Mouse (Mus musculus) spleen, postnatal 14 days (tissue): ENCODE measurements around the gene Itgb3.

ENCODE experiments used
- DNase-seq, 2 experiments: peaks; one replicate each; pipeline ENCODE4 v3.0.0; 2021 to 2022; ENCODE audit warnings: low spot score in 2 of 2

Gene Itgb3

DNA sequence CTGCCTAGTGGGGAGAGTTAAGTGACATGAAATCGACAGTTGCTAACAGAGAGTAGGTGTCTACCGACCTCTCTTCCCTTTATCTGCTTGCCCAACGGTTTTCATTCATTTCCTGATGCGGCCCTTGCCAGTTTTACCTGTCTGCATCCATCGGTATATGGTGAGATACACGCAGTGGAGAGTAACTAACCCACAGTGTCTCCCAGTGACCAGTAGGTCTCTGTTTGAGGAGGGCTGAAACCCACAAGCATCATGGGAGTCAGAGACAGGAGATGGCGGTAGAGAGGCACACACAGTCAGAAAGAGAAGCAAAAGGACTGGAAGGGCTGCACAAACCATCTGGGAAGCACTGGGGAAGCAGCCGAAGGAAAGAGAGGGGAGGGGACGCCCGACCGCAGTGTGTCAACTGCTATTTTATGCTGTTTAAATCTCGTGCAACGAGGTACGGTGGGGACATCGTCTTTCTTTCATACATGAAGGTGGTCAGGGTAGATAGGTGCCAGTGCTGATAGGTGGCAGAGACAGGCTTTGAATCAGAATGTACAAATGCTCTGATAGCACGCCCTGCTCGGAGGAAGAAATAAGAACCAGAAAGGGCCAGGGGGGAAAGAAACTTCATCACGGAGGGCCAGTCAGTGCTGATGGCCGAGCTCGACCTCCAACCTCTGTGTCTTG, 53.9 kb downstream of the Itgb3 start:
- no peak for DNase-seq

DNA sequence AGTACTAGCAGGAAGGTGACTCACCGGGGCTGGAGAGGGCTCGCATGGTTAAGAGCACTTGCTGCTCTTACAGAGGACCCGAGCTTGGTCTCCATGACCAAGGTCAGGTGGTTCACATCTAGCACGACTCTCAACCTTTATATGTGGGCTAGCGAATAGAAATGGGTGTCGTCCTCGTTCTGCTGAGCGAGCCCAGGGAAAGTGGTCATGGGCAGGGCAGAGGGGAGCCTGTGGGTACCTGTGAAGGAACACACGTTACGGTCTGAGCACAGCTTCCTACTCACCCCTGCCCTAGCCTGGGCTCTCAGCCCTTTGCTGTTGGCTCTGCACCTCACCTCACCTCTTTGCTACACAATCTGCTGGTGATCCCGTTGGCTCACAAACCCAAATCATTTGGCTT, 54.8 kb downstream of the Itgb3 start:
- DNase-seq, result no peak

DNA sequence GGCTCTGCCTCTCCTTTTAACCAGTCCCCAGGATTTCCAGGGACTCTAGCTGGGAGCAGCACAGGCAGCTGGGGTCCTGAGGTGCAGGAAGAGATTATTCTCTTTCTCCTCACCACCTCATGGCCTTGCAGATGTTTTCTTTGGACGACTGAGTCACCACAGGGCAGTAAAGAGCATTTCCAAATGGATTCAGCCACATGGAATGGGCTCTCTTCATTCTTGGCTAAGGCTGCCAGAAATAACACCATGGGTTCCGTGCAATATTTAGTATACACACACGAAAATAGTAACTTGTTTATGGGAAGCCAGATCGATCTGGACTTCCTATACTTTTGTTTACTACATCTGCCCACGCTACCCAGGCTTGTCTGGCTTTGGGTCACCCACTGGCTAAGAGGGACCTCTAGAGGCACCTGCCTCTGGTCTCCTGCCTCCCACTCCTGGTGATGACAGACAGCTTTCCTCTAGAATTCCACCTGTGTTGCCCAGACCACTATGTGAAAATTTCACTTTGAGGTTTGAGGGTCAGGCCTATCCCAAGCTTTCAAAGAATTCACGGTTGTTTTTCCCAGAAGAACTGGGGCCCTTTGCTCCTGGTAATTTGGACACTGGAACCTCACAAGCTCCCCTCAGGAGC, 55.6 kb downstream of the Itgb3 start:
- DNase-seq, result no peak

DNA sequence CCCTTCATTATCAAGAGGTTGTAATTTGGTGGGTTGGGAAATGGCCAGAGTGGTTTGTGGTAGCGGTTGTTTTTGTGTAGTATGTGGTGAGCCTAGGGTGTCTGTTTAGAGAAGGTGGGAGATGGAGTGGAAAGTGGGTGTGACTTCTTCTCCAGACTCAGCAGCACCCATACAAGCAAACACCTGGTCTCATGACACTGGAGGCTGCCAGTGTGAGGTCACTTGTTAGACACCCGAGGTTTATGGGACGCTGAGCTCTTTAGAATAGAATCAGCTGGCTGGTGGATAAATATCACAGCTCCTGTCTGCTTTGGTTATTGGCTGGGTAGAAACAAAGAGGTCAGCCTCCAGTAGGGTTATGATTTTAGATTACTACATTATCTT, 56.1 kb downstream of the Itgb3 start:
- DNase-seq, result no peak

DNA sequence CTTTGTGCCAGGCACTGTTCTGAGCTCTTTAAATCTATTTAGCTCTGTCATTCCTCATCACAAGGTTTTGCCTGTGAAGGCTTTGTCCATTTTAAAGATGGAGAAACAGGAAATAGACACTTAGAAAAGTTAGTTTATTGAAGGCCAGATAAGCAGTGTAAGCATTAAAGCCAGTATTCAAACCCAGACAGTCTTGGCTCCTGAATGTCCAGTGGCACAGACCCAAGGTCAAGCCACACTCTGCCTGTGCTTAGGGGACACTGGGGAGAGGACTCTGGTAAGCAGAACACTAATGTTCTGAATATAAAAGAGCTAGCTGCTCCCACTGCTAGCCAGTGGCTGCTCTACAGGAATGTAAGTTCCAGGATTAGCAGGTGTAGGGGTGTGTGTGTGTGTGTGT, 56.6 kb downstream of the Itgb3 start:
- DNase-seq, result no peak

DNA sequence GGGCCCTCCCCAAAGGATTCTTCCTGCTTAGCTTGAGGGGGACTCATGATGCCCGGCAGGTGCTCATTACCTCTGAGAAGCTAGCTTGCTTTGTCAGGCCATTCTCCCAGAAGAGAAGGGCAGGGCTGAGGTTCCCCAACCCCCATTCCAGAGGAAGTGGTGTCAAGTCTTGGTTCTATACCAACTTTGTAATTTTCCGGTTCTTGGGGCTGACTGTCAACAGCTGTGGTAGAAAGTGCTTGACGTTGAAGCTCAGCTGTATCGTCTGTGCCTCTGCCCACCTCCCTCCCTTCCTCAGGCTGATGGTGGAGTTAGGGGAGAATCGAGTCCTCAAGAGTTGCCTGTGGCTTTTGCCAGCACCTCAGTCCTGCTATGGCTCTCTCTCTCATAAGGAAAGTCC, 59.6 kb downstream of the Itgb3 start:
- DNase-seq, result no peak

DNA sequence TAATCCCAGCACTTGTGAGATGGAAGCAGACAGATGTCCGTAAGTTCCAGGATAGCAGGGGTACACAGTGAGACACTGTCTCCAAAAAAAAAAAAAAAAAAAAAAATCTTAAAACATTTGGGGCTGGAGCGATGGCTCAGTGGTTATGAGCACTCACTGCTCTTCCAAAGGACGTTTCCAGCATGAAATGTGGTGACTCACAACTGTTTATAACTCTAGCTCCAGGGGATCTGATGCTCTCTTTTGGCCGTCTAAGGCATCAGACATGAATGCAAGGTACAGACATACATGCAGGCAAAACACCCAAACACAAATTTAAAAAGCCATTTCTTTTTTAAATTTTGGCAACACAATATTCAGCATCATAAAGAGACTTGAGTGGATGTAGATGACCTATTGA, 65.6 kb downstream of the Itgb3 start:
- no peak for DNase-seq

DNA sequence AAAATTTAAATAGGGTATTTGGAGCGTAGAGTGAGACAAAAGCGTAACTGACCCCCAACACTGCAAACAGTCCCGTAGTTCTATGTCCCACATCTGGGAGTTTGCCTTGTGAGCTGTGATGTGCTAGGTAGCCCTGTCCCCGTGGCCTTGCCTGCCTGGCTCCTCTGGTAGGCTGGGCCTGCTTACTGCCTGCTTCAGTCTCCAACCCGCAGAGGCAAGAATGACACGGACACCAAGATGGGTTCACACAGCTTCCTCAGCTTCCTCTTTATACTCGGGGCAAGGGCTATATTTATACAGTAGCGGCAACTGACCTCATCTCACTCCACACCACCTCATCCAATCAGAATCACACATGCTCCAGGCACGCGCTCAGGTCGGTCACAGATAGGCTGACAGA, 67.0 kb downstream of the Itgb3 start:
- no peak for DNase-seq

DNA sequence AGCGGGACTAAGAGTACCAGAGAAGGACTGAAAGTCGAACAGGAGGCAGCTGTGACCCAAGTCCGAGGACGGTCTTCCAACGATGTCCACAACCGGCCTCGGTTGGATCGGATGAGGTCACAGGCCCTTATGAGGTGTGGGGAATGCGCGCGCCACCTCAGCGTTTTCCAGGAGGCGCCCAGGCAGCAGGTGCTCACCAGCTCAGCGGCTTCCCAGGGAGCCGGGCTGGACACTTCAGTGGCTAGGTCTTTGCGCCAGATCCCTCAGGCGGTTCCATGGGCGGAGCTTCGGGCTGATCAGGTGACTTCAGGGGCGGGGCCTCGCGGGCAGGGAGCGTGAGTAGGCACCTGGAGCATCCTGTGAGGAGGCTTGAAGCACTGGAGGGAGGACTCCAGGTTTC, 77.7 kb downstream of the Itgb3 start, which contains the start of gene Gm11639:
Gene Gm11639 (plus strand): TSS at position 160 of the 400 bp plus-strand sequence.
- DNase-seq, result no peak

DNA sequence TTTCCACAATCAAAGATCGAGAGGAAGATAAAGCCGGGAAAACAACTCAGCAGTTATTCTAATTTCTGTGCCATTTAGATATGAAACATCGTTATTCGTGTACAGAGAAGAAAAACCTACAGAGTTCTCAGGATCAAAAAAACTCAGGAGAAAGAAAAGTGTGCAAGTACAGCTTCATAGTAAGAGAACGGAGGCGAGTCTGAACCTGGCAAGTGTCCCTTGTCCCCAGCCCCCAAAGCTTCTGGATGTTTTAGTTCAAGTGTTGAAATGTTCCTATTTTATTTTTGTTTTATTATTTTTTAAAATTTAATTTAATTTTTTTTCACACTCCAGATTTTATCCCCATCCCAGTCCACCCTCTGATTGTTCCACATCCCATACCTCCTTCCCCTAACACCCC, 85.4 kb downstream of the Itgb3 start:
- no peak for DNase-seq

DNA sequence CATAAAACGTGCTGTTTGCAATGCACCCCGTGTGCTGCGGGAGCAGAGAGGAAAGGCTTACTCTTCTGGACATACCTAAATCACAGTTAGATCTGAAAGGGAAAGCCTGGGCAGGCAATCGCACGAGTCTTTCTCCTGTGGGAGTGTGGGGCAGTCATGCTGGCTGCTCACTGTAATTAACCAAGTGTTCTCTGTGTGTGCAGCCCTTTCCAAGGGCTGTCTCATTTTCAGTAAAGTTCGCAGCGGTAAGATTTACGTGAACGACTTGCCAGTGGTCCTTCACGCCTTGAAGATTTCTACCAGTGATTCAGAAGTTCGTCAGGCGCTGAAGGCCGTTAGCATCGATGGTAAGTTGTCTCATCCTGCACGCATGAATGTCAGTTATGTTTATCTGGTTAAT, 96.3 kb downstream of the Itgb3 start:
- DNase-seq, result no peak

DNA sequence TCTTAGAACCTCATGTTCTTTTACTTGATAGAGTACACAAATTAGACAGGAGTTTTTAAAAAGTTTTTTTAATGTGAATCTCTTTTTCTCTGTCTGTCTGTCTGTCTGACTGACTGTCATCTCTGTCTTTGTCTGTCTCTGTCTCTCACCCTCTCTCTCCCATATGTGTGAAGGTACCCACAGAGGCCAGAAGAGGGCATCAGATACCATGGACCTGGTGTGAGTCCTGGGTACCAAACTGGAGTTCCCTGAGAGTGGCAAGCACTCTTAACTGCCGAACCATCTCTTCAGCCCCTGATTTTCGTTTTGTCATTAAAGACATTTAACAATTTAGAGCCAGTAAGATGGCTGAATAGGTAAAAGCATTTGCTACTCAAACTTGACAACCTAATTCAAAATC, 99.3 kb downstream of the Itgb3 start:
- no peak for DNase-seq
